Mouse (Mus musculus) bone marrow, adult 2 months (tissue): Measurements from ENCODE around the gene Epb41l1. TPM values are rescaled to one million over a fixed set of nuclear protein-coding genes. Genes with fewer than 3 reads are reported as not detected.

Experiments
- H3K27ac ChIP-seq: fragments of 200-500 bp; 2 replicates; pipeline ENCODE4 v1.5.1; 2012; ENCODE audit warnings: low read depth, mild to moderate bottlenecking, control low read depth, inconsistent platforms, low read length; ENCODE audit not compliant: control insufficient read depth, poor library complexity, insufficient read depth
- H3K4me1 ChIP-seq: fragments of 200-500 bp; 2 replicates; pipeline ENCODE4 v1.6.1; 2011; ENCODE audit warnings: low read length; ENCODE audit not compliant: control insufficient read depth, insufficient read depth
- H3K4me3 ChIP-seq: fragments of 200-500 bp; replicated peaks from 2 replicates; pipeline ENCODE3; 2011; ENCODE audit warnings: mild to moderate bottlenecking, low read depth, low read length, control low read depth; ENCODE audit not compliant: control insufficient read depth
- CTCF ChIP-seq: fragments of 200-500 bp; IDR thresholded peaks from 2 replicates; pipeline ENCODE4 v1.5.1; 2011; ENCODE audit warnings: low read length, control low read depth; ENCODE audit not compliant: control insufficient read depth, insufficient read depth
- POLR2A ChIP-seq: fragments of 200-500 bp; IDR thresholded peaks from 2 replicates; pipeline ENCODE4 v1.6.1; 2011; ENCODE audit warnings: low read depth, mild to moderate bottlenecking, control low read depth, low read length, borderline replicate concordance; ENCODE audit not compliant: control insufficient read depth
- WGBS: fragments of 180-500 bp; shearing (Covaris S2); methylation state at CpG from one replicate; pipeline ENCODE4 v1.1.7; 2018; 5-methylcytosine and 5-hydroxymethylcytosine counted together
- polyA plus RNA-seq: library from polyadenylated mRNA; stranded (reverse); fragments of >200 nt; gene quantifications from 2 replicates; pipeline ENCODE4 v1.2.4, GENCODE M21; 2011; ENCODE audit warnings: low replicate concordance; ENCODE audit not compliant: missing spikeins, insufficient read depth, insufficient read length

The Epb41l1 gene
- polyA plus RNA-seq, 1 experiment = 9.1 TPM

GRCm38 (mm10) chr2:156478046-156478690 lies 57.5 kb downstream of the Epb41l1 start:
- WGBS = 57% methylated on average over 13 of the region's 13 CpGs
- no peak overlapping the region for H3K27ac ChIP-seq
- no peak overlapping the region for H3K4me3 ChIP-seq
- H3K4me1 ChIP-seq = no peaks in the 10 kb centered on the region
- TF ChIP-seq POLR2A (no peak), CTCF (no peak)

- no peak overlapping the region for H3K27ac ChIP-seq
- no peak overlapping the region for H3K4me3 ChIP-seq
- TF ChIP-seq POLR2A = no peak
- TF ChIP-seq CTCF = no peak
- H3K4me1 ChIP-seq = no peaks in the 10 kb centered on the region
- WGBS = 80% methylated on average over 7 of the region's 7 CpGs
These were observed 59.1 kb downstream of the Epb41l1 start for GRCm38 (mm10) chr2:156479833-156480232.

DNA sequence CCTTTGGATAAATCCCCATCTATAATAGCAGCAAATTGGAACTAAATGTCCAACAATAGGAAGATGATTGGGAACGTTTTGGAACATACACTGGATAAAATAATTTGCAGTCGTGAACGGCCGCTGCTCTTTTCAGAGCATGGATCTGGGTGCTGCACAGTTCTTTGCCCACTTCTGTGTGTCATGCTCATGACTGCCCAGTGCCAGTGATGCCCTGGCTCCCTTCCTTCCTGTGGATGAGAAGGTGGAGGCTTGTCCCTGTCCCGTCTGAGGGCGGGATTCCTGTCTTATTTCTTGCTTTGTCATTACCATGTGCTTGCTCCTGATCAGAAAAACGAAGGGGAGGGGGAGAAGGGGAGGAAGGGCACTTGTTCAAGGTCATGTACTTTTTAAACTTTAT lies 59.6 kb downstream of the Epb41l1 start:
- 76% methylated on average over 7 of the region's 7 CpGs for WGBS
- no peak overlapping the region for H3K27ac ChIP-seq

DNA sequence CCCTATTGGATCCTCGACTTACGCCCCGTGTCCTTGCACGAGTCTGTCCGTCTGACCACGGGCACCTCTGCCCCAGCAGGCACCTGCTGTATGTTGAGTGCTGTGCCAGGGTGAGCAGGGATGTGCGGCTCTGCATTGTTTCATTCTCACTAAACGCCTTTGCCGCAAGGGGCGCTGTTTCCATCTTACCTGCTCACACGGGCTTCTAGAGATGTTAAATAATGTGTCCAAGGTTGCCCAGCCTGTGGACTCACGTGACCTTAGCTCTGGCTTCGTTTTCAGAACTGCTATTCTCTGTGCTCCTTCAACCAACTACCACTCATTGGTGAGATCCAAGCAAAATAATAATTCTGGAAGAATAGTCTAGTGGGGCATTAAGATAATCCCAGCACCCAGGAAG lies 61.6 kb downstream of the Epb41l1 start:
- H3K27ac ChIP-seq = no peak overlapping the region
- WGBS = 31% methylated on average over 13 of the region's 13 CpGs
- no peak overlapping the region for H3K4me3 ChIP-seq
- TF ChIP-seq POLR2A (no peak), CTCF (peak; percentile 77)
- H3K4me1 ChIP-seq = no peaks in the 10 kb centered on the region

More for the DNA sequence above, 59.6 kb downstream of the Epb41l1 start:
- TF ChIP-seq CTCF = no peak
- TF ChIP-seq POLR2A = no peak
- Histone ChIP-seq H3K4me3 (no peak overlapping the region), H3K4me1 (no peaks in the 10 kb centered on the region)

DNA sequence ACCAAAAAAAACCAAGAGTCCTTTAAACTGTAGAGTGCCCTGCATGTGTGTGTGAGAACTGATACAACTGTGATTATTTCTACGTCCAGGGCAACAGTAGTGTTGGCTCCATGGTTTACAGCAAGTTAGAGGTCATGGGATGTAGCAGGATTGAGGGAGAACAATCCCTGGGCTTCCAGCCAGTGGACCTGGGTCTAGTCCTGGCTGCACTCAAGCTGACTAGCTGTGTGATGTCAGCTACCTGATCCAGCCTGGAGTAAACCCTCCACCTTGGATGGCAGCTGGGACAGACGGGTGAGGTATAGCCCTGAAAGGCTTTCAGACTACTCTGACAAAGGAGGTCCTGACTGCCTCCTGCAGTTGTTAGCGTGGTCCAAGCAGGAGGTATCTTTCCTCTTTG lies 62.1 kb downstream of the Epb41l1 start:
- Histone ChIP-seq H3K27ac (no peak overlapping the region), H3K4me1 (no peaks in the 10 kb centered on the region), H3K4me3 (no peak overlapping the region)
- WGBS = 76% methylated on average over 3 of the region's 3 CpGs
- TF ChIP-seq CTCF (no peak), POLR2A (no peak)

DNA sequence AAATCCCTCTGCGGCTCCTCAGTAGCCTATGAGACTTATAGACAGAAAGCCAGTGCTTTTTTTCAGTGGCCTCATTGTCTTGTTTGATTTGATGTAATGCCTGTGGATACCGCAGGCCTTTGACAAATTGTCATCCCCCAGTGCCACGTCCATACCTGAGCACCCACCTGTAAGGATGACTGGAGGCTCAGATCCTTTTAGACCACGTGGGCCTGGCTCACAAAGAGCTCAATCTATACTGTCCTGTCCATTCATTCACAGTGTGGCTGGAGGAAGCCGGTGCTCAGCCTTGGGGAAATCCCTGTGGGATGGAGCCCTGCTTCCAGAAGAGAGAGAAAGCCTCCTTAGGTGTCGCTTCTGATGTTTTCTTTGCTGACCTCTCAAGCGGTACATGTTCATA lies 62.5 kb downstream of the Epb41l1 start:
- Histone ChIP-seq H3K4me1 (no peaks in the 10 kb centered on the region), H3K27ac (no peak overlapping the region), H3K4me3 (no peak overlapping the region)
- WGBS = 83% methylated on average over 7 of the region's 7 CpGs
- no peak for TF ChIP-seq CTCF
- no peak for TF ChIP-seq POLR2A

GRCm38 (mm10) chr2:156486086-156486751 lies 65.5 kb downstream of the Epb41l1 start:
- no peak overlapping the region for H3K27ac ChIP-seq
- WGBS = 82% methylated on average over 12 of the region's 12 CpGs
- TF ChIP-seq POLR2A (no peak), CTCF (no peak)
- no peaks in the 10 kb centered on the region for H3K4me1 ChIP-seq
- no peak overlapping the region for H3K4me3 ChIP-seq

DNA sequence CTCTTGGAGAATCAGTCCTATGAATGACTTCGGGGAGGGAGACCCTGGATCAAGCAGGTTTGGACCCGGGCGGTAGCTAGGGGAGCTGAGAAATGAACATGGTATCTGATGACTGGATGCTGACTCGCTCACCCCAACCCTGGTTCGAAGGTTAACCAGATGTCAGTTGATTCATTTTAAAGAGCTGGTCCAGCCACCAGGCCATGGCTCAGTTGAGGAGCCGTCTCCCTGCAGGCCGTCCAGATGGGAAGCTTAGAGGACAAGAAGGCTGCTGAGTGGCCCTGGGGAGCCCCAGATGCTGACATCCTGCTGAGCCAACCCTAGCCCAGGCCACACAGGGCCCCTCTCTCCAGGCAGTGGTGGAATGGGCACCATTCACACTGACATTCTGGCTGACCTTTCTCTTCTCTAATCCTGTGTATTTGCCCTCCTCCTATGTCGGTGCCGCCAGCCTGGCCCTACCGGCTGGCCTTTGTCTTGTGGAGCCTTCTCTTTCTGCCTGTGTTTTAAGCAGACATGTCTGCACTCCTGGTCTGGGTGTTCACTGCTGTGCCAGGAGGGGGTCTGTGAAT lies 67.0 kb downstream of the Epb41l1 start:
- Histone ChIP-seq H3K27ac (no peak overlapping the region; the same call in 1 of the 2 replicates), H3K4me3 (no peak overlapping the region), H3K4me1 (no peaks in the 10 kb centered on the region)
- TF ChIP-seq CTCF = no peak
- TF ChIP-seq POLR2A = no peak
- whole genome bisulfite sequencing = 87% methylated on average over 10 of the region's 10 CpGs
